Mouse (Mus musculus): Measurements from ENCODE around the gene Ralgps2. TPM values are rescaled to one million over a fixed set of nuclear protein-coding genes. Genes with fewer than 3 reads are reported as not detected.

Gene Ralgps2
- polyA plus RNA-seq, 1 experiment from 2014 or later, result 25.6 TPM

DNA sequence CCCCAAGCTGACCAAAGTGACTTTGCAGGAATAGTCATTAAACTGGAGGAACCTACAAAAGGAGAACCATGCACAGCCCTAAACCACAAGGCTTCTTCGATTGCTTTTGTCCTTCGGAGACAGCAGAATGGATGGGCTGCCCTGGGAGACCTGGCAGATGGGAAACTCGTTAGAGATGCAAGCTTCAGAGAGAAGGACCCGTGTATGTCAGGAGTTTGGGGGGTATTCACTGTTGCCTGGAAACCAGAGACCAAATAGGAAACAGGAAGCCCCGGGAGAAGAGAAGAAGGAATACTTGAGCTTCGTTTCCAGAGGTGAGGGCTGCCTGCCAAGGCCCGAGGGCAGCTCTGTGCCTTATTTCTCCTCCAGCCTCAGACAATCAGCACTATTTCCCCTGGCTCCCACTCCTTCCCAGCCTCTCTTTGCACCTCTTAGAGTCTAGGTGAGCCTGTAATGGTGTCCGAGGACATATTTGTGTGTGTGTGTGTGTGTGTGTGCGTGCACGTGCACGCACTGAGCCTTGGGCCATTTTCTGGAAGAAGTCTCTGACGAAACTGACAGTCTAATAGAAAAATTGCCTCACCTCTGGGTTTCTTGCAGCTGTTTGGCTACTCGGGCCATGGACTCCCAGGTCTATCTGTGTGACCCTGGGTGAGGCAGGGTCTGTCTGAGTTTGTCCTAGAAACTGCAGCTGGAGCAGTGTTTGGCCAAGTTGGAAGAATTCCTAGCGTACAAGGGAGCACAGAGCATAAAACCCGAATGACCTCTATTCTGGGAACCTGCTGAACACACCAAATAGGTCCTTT, 184.6 kb downstream of the Ralgps2 start:
- H3K9ac ChIP-seq, result no peak overlapping the region

More for the DNA sequence above, 184.6 kb downstream of the Ralgps2 start:
- Histone ChIP-seq H3K4me1 (peaks cover 40% of the 10 kb centered on the region), H3K9me3 (replicated peaks) (no peaks in the 10 kb centered on the region), H3K36me3 (no peaks in the 10 kb centered on the region), H3K27ac (no peak overlapping the region), H3K4me2 (no peak overlapping the region), H3K4me3 (no peak overlapping the region), H3K27me3 (replicated peaks) (peaks cover 4% of the 10 kb centered on the region; the same call in 1 of the 2 replicates)
- ATAC-seq, result no peak
- 57% methylated on average over 15 of the region's 15 CpGs for WGBS (ENCODE audit: insufficient replicate concordance)

Other genes starting within 250 kb of the Ralgps2 start
- 15.5 and 17.1 TPM in 2 replicates for gene Fam20b, start 220.5 kb downstream of the Ralgps2 start, polyA plus RNA-seq (2016; fragmentation: Nextera tagmentation; extraction: Ambion mirVana)
- 0.33 and 0.36 TPM in 2 replicates for gene Angptl1, start 101.1 kb downstream of the Ralgps2 start, polyA plus RNA-seq (2016; fragmentation: Nextera tagmentation; extraction: Ambion mirVana)
- gene Tex35, start 169.1 kb upstream of the Ralgps2 start, polyA plus RNA-seq (2016; fragmentation: Nextera tagmentation; extraction: Ambion mirVana), result not detected in 2 replicates

Data from liver, embryonic 12.5 days (tissue).